Mouse (Mus musculus): Measurements from ENCODE around the gene Nckap5l. TPM values are rescaled to one million over a fixed set of nuclear protein-coding genes. Genes with fewer than 3 reads are reported as not detected.
A peak's percentile ranks its signal among the peaks of the same experiment; 100 is the strongest.

The Nckap5l gene
- polyA plus RNA-seq, 1 experiment, result 3.9 TPM

DNA sequence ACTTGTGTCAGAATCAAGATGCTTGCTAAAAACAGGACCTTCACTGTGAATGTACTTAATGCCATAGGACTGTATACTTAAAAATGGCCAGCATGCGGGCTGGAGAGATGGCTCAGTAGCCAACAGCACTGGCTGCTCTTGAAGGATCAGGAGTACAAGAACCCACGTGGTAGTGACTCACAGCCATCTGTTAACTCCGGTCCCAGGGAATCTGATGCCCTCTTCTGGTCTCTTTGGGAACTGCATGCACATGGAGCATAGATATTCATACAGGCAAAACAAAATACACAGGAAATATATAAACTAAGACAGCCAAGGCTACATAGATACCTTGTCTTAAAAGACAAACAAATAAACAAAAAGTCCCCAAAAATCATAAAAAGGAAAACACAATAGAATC is 11.5 kb upstream of the Nckap5l start:
- no peak overlapping the region for H3K27ac ChIP-seq (ENCODE audit: control insufficient read depth, insufficient read depth, low read depth, low read length)
- no peak for TF ChIP-seq POLR2A (IDR thresholded peaks at IDR 0.05; ENCODE audit: control insufficient read depth, low read depth, low read length)
- TF ChIP-seq CTCF (IDR thresholded peaks at IDR 0.05; ENCODE audit: control insufficient read depth, insufficient read depth, insufficient replicate concordance, low read depth, low read length), result peak; percentile 52; the same call in 1 of the 2 replicates
- H3K4me3 ChIP-seq (ENCODE audit: control insufficient read depth, low read depth, low read length), result no peak overlapping the region
- no peaks in the 10 kb centered on the region for H3K36me3 ChIP-seq (ENCODE audit: control insufficient read depth, insufficient read depth, low read length)
- no peaks in the 10 kb centered on the region for H3K27me3 ChIP-seq (ENCODE audit: control insufficient read depth, insufficient read depth, low read length)
- peaks cover 17% of the 10 kb centered on the region for H3K4me1 ChIP-seq (ENCODE audit: control insufficient read depth, insufficient read depth, low read length)

DNA sequence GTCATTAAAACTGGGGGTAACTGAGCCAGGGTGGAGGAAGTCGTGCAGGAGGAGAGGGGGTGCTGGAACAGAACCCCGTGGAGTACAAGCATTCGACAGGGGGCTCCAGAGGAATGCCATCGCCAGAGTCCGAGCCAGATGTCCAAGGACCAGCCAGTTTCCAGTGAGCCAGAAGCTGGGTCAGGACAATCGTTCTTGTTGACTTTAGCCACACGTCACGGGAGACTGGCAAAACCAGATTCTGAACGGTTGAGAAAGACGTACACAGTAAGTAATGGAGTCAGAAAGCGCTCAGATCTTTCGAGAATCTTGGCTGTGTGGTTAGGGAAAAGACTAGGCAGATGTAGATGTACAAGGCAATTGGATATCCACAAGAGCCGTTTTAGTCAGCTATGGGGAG is 5.6 kb upstream of the Nckap5l start:
- H3K27ac ChIP-seq (ENCODE audit: control insufficient read depth, insufficient read depth, low read depth, low read length), result no peak overlapping the region
- no peak overlapping the region for H3K4me3 ChIP-seq (ENCODE audit: control insufficient read depth, low read depth, low read length)
- H3K27me3 ChIP-seq (ENCODE audit: control insufficient read depth, insufficient read depth, low read length), result no peaks in the 10 kb centered on the region
- no peaks in the 10 kb centered on the region for H3K36me3 ChIP-seq (ENCODE audit: control insufficient read depth, insufficient read depth, low read length)
- TF ChIP-seq POLR2A (IDR thresholded peaks at IDR 0.05; ENCODE audit: control insufficient read depth, low read depth, low read length), result no peak
- TF ChIP-seq CTCF (IDR thresholded peaks at IDR 0.05; ENCODE audit: control insufficient read depth, insufficient read depth, insufficient replicate concordance, low read depth, low read length), result no peak
- peaks cover under 1% of the 10 kb centered on the region; the same call in 1 of the 2 replicates for H3K4me1 ChIP-seq (ENCODE audit: control insufficient read depth, insufficient read depth, low read length)

DNA sequence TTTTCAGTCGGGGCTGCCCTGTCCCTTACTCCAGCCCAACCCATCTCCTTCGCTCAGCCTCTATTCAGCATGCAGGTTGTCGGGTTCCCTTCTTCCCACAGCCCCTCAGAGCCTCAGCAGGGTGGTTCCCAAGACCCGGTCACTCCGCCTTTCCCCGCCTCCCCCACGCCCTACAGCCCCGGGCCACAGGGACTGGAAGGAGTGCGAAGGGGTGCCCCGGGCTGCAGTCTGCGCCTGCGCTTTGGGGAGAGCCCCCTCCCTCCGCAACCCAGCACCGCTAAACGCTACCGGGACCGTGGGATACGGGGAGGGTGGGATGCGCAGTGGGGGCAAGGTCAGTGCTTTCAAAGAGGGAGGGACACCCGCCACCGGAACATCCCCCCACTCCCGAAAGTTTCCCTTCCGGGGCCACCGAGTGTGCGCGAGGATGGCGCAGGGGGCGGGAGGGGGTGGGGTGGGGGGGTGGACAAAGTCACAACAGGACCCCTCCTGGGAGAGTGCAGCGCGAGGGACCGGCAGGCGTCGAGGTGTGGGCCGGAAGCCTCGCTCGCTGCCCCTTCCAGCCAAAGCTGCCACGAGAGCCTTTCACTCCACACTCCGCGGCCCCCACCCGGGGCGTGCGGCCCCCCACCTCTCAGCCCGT is 464 bp downstream of the Nckap5l start:
- peak overlapping the region; percentile 66 for H3K27ac ChIP-seq (ENCODE audit: control insufficient read depth, insufficient read depth, low read depth, low read length)
- no peak for TF ChIP-seq CTCF (IDR thresholded peaks at IDR 0.05; ENCODE audit: control insufficient read depth, insufficient read depth, insufficient replicate concordance, low read depth, low read length)
- no peak for TF ChIP-seq POLR2A (IDR thresholded peaks at IDR 0.05; ENCODE audit: control insufficient read depth, low read depth, low read length)
- H3K4me1 ChIP-seq (ENCODE audit: control insufficient read depth, insufficient read depth, low read length), result peaks cover 14% of the 10 kb centered on the region
- H3K4me3 ChIP-seq (ENCODE audit: control insufficient read depth, low read depth, low read length), result peak overlapping the region; percentile 85
- no peaks in the 10 kb centered on the region for H3K36me3 ChIP-seq (ENCODE audit: control insufficient read depth, insufficient read depth, low read length)
- no peaks in the 10 kb centered on the region for H3K27me3 ChIP-seq (ENCODE audit: control insufficient read depth, insufficient read depth, low read length)

DNA sequence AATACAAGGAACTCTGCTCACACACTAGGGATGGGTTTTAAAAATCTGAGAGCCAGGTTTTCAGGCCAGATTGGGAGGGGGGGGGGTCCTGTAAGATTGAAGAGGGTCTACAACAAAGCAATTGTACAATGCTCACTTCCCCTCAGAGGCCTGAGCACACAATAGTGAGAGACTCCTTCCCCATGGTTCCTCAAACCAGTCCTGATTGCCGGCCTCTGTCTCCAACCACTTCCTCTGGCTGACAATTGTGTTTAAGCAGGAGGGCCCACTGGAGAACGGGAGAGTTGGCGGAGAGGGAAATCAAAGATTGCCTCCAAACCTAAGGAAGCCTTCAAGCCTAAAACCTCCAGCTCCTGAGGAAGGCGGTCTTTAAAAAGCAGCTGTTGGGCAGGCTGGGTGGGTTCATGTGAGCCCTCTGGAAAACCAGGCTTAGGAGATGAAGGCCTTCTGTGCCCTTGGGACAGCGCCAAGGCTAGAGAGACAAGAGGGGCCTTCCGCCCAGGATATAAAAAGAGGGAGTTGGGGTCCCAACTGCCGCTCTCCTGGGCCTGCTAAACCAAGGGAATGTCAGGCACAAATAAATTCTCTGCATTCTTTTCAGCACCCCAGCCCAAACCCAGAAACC is 1.1 kb downstream of the Nckap5l start:
- Histone ChIP-seq H3K27ac (ENCODE audit: control insufficient read depth, insufficient read depth, low read depth, low read length) (peak overlapping the region; percentile 5; the same call in 1 of the 2 replicates), H3K4me3 (ENCODE audit: control insufficient read depth, low read depth, low read length) (peak overlapping the region; percentile 85), H3K4me1 (ENCODE audit: control insufficient read depth, insufficient read depth, low read length) (peaks cover 14% of the 10 kb centered on the region), H3K27me3 (ENCODE audit: control insufficient read depth, insufficient read depth, low read length) (no peaks in the 10 kb centered on the region), H3K36me3 (ENCODE audit: control insufficient read depth, insufficient read depth, low read length) (no peaks in the 10 kb centered on the region)
- no peak for TF ChIP-seq CTCF (IDR thresholded peaks at IDR 0.05; ENCODE audit: control insufficient read depth, insufficient read depth, insufficient replicate concordance, low read depth, low read length)
- no peak for TF ChIP-seq POLR2A (IDR thresholded peaks at IDR 0.05; ENCODE audit: control insufficient read depth, low read depth, low read length)

DNA sequence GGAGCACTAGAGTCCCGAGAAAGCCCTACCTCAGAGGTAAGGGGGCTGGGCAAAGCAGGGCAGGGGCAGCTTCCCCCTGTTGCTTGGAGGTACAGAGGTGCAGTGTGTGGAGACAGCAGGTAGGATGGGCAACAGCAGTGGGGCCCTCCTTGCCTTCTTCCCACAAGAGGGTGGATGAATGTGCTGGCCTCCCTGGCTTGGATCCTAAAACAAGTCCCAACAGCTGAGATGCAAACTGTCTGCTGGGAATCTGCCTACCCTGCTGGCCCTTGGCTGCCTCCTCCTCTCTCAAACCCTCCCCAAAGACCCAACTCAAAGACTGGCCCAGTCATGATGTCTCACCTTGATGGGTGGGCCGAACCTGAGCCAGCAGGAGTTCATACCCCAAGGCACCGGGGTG is 2.1 kb downstream of the Nckap5l start:
- Histone ChIP-seq H3K27ac (ENCODE audit: control insufficient read depth, insufficient read depth, low read depth, low read length) (no peak overlapping the region), H3K4me1 (ENCODE audit: control insufficient read depth, insufficient read depth, low read length) (peaks cover 14% of the 10 kb centered on the region), H3K36me3 (ENCODE audit: control insufficient read depth, insufficient read depth, low read length) (no peaks in the 10 kb centered on the region), H3K27me3 (ENCODE audit: control insufficient read depth, insufficient read depth, low read length) (no peaks in the 10 kb centered on the region), H3K4me3 (ENCODE audit: control insufficient read depth, low read depth, low read length) (no peak overlapping the region)
- TF ChIP-seq POLR2A (IDR thresholded peaks at IDR 0.05; ENCODE audit: control insufficient read depth, low read depth, low read length) (no peak), CTCF (IDR thresholded peaks at IDR 0.05; ENCODE audit: control insufficient read depth, insufficient read depth, insufficient replicate concordance, low read depth, low read length) (no peak)

DNA sequence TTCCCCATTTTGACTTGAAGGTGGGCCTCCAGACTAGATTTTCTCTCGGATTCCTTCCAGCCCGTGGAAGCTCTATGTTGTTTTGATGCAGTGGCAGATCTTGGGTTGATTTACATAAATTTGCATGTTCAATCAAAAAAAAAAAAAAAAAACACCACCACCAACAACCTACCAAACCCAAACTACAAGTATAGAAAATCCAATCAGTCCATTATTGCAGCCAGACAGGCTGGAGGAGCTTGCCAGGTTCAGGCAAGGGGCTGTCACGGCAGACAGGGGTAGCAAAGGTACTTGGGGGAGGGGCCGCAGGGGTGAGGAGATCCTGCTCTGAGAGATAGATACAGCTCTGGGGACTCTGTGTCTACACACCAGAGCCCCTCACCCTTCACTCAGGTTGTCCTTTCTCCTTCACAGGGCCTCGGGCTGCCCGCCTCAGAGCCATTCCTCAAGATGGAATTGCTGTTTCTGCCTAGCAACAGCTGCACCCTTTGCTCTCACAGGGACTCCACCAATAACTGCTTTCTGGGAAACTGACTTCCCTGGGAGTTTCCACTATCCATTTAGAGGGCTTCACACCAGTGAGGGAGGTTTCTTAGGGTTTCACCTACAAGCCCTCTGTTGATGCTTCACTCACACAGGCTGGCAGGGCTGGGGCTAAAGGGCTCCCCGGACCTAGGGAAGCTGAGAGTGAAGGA is 2.8 kb downstream of the Nckap5l start:
- Histone ChIP-seq H3K27me3 (ENCODE audit: control insufficient read depth, insufficient read depth, low read length) (no peaks in the 10 kb centered on the region), H3K27ac (ENCODE audit: control insufficient read depth, insufficient read depth, low read depth, low read length) (no peak overlapping the region), H3K4me3 (ENCODE audit: control insufficient read depth, low read depth, low read length) (no peak overlapping the region), H3K4me1 (ENCODE audit: control insufficient read depth, insufficient read depth, low read length) (peaks cover 14% of the 10 kb centered on the region), H3K36me3 (ENCODE audit: control insufficient read depth, insufficient read depth, low read length) (no peaks in the 10 kb centered on the region)
- TF ChIP-seq CTCF (IDR thresholded peaks at IDR 0.05; ENCODE audit: control insufficient read depth, insufficient read depth, insufficient replicate concordance, low read depth, low read length) (no peak), POLR2A (IDR thresholded peaks at IDR 0.05; ENCODE audit: control insufficient read depth, low read depth, low read length) (no peak)

DNA sequence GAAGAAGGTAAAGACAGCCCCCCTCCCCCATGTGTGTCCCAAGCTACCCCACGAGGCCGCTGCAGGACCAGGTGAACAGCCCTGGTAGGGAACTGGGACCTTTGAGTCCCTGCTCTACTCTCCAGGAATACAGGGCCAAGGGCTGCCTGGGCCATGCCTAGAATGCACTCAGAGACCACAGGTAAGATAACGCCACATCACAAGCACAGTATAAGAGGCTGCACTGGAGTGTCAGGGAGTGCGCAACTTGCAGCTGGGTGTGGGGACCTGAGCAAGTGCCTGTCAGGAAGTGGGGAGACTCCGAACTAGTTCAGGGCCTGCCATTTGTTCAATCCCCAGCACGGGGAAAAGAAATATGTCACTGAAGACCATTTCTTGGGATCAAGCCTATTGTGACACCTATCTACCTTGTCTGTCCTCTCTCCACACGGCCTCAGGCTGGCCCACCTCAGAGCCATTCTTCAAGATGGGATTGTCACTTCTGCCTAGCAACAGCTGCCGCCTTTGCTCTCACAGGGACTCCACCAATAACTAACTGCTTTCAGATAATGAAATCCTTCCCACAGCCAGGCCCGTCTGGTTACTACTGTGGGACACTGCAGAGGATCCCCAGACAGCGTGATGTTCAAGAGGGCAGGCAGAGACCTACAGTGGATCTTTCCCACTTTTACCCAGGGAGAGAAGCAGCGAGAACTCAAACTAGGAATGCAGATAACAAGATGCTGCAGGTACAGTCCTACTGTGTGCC is 4.2 kb downstream of the Nckap5l start:
- no peaks in the 10 kb centered on the region for H3K27me3 ChIP-seq (ENCODE audit: control insufficient read depth, insufficient read depth, low read length)
- H3K4me3 ChIP-seq (ENCODE audit: control insufficient read depth, low read depth, low read length), result no peak overlapping the region
- TF ChIP-seq POLR2A (IDR thresholded peaks at IDR 0.05; ENCODE audit: control insufficient read depth, low read depth, low read length) (no peak), CTCF (IDR thresholded peaks at IDR 0.05; ENCODE audit: control insufficient read depth, insufficient read depth, insufficient replicate concordance, low read depth, low read length) (no peak)
- H3K36me3 ChIP-seq (ENCODE audit: control insufficient read depth, insufficient read depth, low read length), result no peaks in the 10 kb centered on the region
- H3K27ac ChIP-seq (ENCODE audit: control insufficient read depth, insufficient read depth, low read depth, low read length), result no peak overlapping the region
- peaks cover 14% of the 10 kb centered on the region for H3K4me1 ChIP-seq (ENCODE audit: control insufficient read depth, insufficient read depth, low read length)
